Mouse (Mus musculus): ENCODE measurements at regions not wholly inside any gene's neighbourhood (a gene's known extent, or its start where the extent isn't known, plus 50 kb on each side); places are given as distances from the start of the nearest gene placed in this dataset.

GRCm38 (mm10) chr11:89247991-89248390 lies 54.1 kb downstream of the Nog start:
- no peak for DNase-seq

- peak; percentile 64 for DNase-seq
Observed at GRCm38 (mm10) chr11:89243370-89243769, 58.8 kb downstream of the Nog start.

- DNase-seq = no peak
Observed at GRCm38 (mm10) chr11:89242130-89242529, 60.0 kb downstream of the Nog start.

GRCm38 (mm10) chr11:89239891-89240290 lies 62.2 kb downstream of the Nog start:
- no peak for DNase-seq

- DNase-seq = no peak
Observed at GRCm38 (mm10) chr11:89236904-89237303, 65.2 kb downstream of the Nog start.

- no peak for DNase-seq
Observed at GRCm38 (mm10) chr11:89232884-89233480, 69.2 kb downstream of the Nog start.

- DNase-seq = peak; percentile 54
Observed at GRCm38 (mm10) chr11:89229726-89230125, 72.4 kb downstream of the Nog start.

- DNase-seq = no peak
Observed at GRCm38 (mm10) chr11:89213204-89213603, 88.9 kb downstream of the Nog start.

- no peak for DNase-seq
Observed at GRCm38 (mm10) chr11:89209531-89209950, 92.6 kb downstream of the Nog start.

- peak; percentile 19 for DNase-seq
Observed at GRCm38 (mm10) chr11:89209072-89209471, 93.1 kb downstream of the Nog start.

- no peak for DNase-seq
Observed at GRCm38 (mm10) chr11:89206788-89207187, 95.3 kb downstream of the Nog start.

GRCm38 (mm10) chr11:89204948-89205545 lies 97.1 kb downstream of the Nog start:
- no peak for DNase-seq

GRCm38 (mm10) chr11:89200458-89200857 lies 101.7 kb downstream of the Nog start:
- DNase-seq = no peak

GRCm38 (mm10) chr11:89192815-89193214 lies 109.3 kb downstream of the Nog start:
- DNase-seq = no peak

GRCm38 (mm10) chr11:89186911-89187621 lies 113.4 kb downstream of the Gm525 start:
- DNase-seq = peak; percentile 96

- peak; percentile 63 for DNase-seq
Observed at GRCm38 (mm10) chr11:89185862-89186261, 112.2 kb downstream of the Gm525 start.

- DNase-seq = peak; percentile 56
Observed at GRCm38 (mm10) chr11:89181471-89181870, 107.8 kb downstream of the Gm525 start.

- DNase-seq = no peak
Observed at GRCm38 (mm10) chr11:89178436-89178835, 104.8 kb downstream of the Gm525 start.

GRCm38 (mm10) chr11:89175511-89175910 lies 101.9 kb downstream of the Gm525 start:
- DNase-seq = peak; percentile 78

- DNase-seq = no peak
Observed at GRCm38 (mm10) chr11:89174967-89175366, 101.3 kb downstream of the Gm525 start.

GRCm38 (mm10) chr11:89165278-89165677 lies 91.6 kb downstream of the Gm525 start:
- DNase-seq = peak; percentile 88

- no peak for DNase-seq
Observed at GRCm38 (mm10) chr11:89153466-89154406, 80.1 kb downstream of the Gm525 start.

- DNase-seq = no peak
Observed at GRCm38 (mm10) chr11:89147990-89148389, 74.3 kb downstream of the Gm525 start.

Data from lung, postnatal 10 days (tissue).